Mouse (Mus musculus) kidney, adult 2 months (tissue): ENCODE data around the gene Ube2s. TPM values are rescaled to one million over a fixed set of nuclear protein-coding genes. Genes with fewer than 3 reads are reported as not detected.

Experiments used
- DNase-seq: peaks from one replicate; pipeline ENCODE4 v3.0.0; 2021
- H3K27ac ChIP-seq: fragments of 200-500 bp; 2 replicates; pipeline ENCODE4 v1.5.1; 2012; ENCODE audit warnings: low read depth, low read length, control low read depth, inconsistent platforms; ENCODE audit not compliant: insufficient read depth
- H3K27me3 ChIP-seq: fragments of 200-500 bp; replicated peaks from 2 replicates; pipeline ENCODE4 v1.6.1; 2012; ENCODE audit warnings: mild to moderate bottlenecking, moderate library complexity, low read length, inconsistent platforms; ENCODE audit not compliant: control insufficient read depth, insufficient read depth
- H3K36me3 ChIP-seq: fragments of 200-500 bp; 2 replicates; pipeline ENCODE4 v1.6.1; 2012; ENCODE audit warnings: mild to moderate bottlenecking, moderate library complexity, low read length, inconsistent platforms; ENCODE audit not compliant: control insufficient read depth, insufficient read depth
- H3K4me1 ChIP-seq: fragments of 200-500 bp; 2 replicates; pipeline ENCODE4 v1.6.1; 2011; ENCODE audit warnings: low read length; ENCODE audit not compliant: control insufficient read depth, insufficient read depth
- H3K4me3 ChIP-seq: fragments of 200-500 bp; 2 replicates; pipeline ENCODE4 v1.5.1; 2011; ENCODE audit warnings: mild to moderate bottlenecking, low read depth, low read length, control low read depth; ENCODE audit not compliant: insufficient read depth
- CTCF ChIP-seq: fragments of 200-500 bp; conservative IDR thresholded peaks from 2 replicates; pipeline ENCODE4 v1.5.1; 2011; ENCODE audit warnings: low read depth, mild to moderate bottlenecking, control low read depth, low read length, moderate library complexity, mixed read lengths; ENCODE audit not compliant: insufficient read depth, insufficient read length
- POLR2A ChIP-seq: fragments of 200-500 bp; IDR thresholded peaks from one replicate; pipeline ENCODE4 v1.6.1; 2011; ENCODE audit warnings: low read depth, low read length, control low read depth
- WGBS: fragments of 180-500 bp; shearing (Covaris S2); methylation state at CpG from one replicate; pipeline ENCODE4 v1.1.7; 2018; 5-methylcytosine and 5-hydroxymethylcytosine counted together
- polyA plus RNA-seq: library from polyadenylated mRNA; depleted of rRNA; stranded (reverse); fragments of >200 nt; gene quantifications from 2 replicates; pipeline ENCODE4 v1.2.3, GENCODE M21; 2012; rRNA removed

Gene Ube2s
- polyA plus RNA-seq, 1 experiment: 240 TPM

GRCm38 (mm10) chr7:4748321-4748720 is 64.1 kb downstream of the Ube2s start:
- H3K27me3 ChIP-seq: no peaks in the 10 kb centered on the region
- WGBS: 73% methylated on average over 4 of the region's 4 CpGs
- H3K4me3 ChIP-seq: no peak overlapping the region
- H3K27ac ChIP-seq: no peak overlapping the region
- peaks cover 5% of the 10 kb centered on the region; the same call in 1 of the 2 replicates for H3K4me1 ChIP-seq
- TF ChIP-seq CTCF: no peak
- no peak for TF ChIP-seq POLR2A
- no peak for DNase-seq
- H3K36me3 ChIP-seq: no peaks in the 10 kb centered on the region

GRCm38 (mm10) chr7:4747156-4747899 is 65.1 kb downstream of the Ube2s start:
- no peak for DNase-seq
- H3K36me3 ChIP-seq: no peaks in the 10 kb centered on the region; the same call in 1 of the 2 replicates
- H3K4me3 ChIP-seq: no peak overlapping the region
- TF ChIP-seq CTCF (no peak), POLR2A (no peak)
- peaks cover 5% of the 10 kb centered on the region; the same call in 1 of the 2 replicates for H3K4me1 ChIP-seq
- no peaks in the 10 kb centered on the region for H3K27me3 ChIP-seq
- no peak overlapping the region for H3K27ac ChIP-seq
- 79% methylated on average over 9 of the region's 9 CpGs for WGBS

- WGBS: 90% methylated on average over 22 of the region's 22 CpGs
- DNase-seq: no peak
- TF ChIP-seq POLR2A: no peak
- no peak for TF ChIP-seq CTCF
- Histone ChIP-seq H3K27me3 (no peaks in the 10 kb centered on the region), H3K36me3 (no peaks in the 10 kb centered on the region; the same call in 1 of the 2 replicates), H3K4me1 (peaks cover under 1% of the 10 kb centered on the region; the same call in 1 of the 2 replicates), H3K27ac (no peak overlapping the region), H3K4me3 (no peak overlapping the region)
Observed at GRCm38 (mm10) chr7:4746326-4746980, 65.9 kb downstream of the Ube2s start.

DNA sequence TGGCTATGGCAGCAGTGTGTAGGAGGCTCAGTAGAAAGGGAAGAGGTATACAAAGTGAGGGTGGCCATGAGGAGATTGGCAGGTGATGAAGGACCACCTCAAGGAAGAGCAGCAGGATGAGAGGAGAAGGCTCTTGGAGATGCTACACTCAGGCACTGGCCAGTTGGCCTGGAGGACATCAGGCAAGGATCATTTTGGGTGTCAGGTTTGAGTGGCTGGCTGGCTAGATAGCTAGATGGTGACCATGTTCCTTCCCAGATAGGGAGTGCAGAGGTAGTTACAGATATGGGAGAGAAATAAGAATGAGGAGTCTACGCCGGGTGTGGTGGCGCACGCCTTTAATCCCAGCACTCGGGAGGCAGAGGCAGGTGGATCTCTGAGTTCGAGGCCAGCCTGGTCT is 67.5 kb downstream of the Ube2s start:
- no peak for DNase-seq
- Histone ChIP-seq H3K4me1 (peaks cover 3% of the 10 kb centered on the region; the same call in 1 of the 2 replicates), H3K27me3 (no peaks in the 10 kb centered on the region), H3K36me3 (no peaks in the 10 kb centered on the region; the same call in 1 of the 2 replicates), H3K27ac (no peak overlapping the region), H3K4me3 (no peak overlapping the region)
- no peak for TF ChIP-seq CTCF
- no peak for TF ChIP-seq POLR2A
- 96% methylated on average over 6 of the region's 6 CpGs for WGBS

Other genes starting within 250 kb of the Ube2s start
- 0.22 and 0.24 TPM in 2 replicates for gene Ptprh, start 208.5 kb downstream of the Ube2s start, polyA plus RNA-seq
- 83.0 and 86.5 TPM in 2 replicates for gene Tmem86b, start 181.2 kb downstream of the Ube2s start, polyA plus RNA-seq
- 103 and 109 TPM in 2 replicates for gene Ppp6r1, start 153.6 kb downstream of the Ube2s start, polyA plus RNA-seq
- gene Hspbp1, start 127.5 kb downstream of the Ube2s start, polyA plus RNA-seq: 36.6 and 39.4 TPM in 2 replicates
- 1.7 and 2.3 TPM in 2 replicates for gene Brsk1, start 122.0 kb downstream of the Ube2s start, polyA plus RNA-seq
- gene Tmem150b, start 87.3 kb downstream of the Ube2s start, polyA plus RNA-seq: 0.57 and 0.59 TPM in 2 replicates
- gene Kmt5c, start 72.5 kb downstream of the Ube2s start, polyA plus RNA-seq: 83.2 and 101 TPM in 2 replicates
- gene Cox6b2, start 59.5 kb downstream of the Ube2s start, polyA plus RNA-seq: 62.7 and 84.5 TPM in 2 replicates
- 0.08 and 0.09 TPM in 2 replicates for gene Fam71e2, start 41.3 kb downstream of the Ube2s start, polyA plus RNA-seq
- gene Il11, start 29.7 kb downstream of the Ube2s start, polyA plus RNA-seq: 0.13 and 0.24 TPM in 2 replicates
- 0.31 TPM in 1 of 2 replicates, not detected in the other for gene Tmem190, start 29.7 kb downstream of the Ube2s start, polyA plus RNA-seq
- 57.8 and 87.8 TPM in 2 replicates for gene Tmem238, start 22.9 kb downstream of the Ube2s start, polyA plus RNA-seq
- gene Rpl28, start 19.7 kb downstream of the Ube2s start, polyA plus RNA-seq: 340 and 597 TPM in 2 replicates
- gene Shisa7, start 32.1 kb upstream of the Ube2s start, polyA plus RNA-seq: 14.1 and 17.3 TPM in 2 replicates
- gene Isoc2b, start 57.7 kb upstream of the Ube2s start, polyA plus RNA-seq: 41.1 and 47.9 TPM in 2 replicates
- gene Isoc2a, start 64.6 kb upstream of the Ube2s start, polyA plus RNA-seq: 174 and 182 TPM in 2 replicates
- 0.16 TPM in 1 of 2 replicates, not detected in the other for gene Gm36210, start 93.9 kb upstream of the Ube2s start, polyA plus RNA-seq
- gene Zfp628, start 102.6 kb upstream of the Ube2s start, polyA plus RNA-seq: 12.6 and 14.4 TPM in 2 replicates
- 5.5 and 5.7 TPM in 2 replicates for gene Nat14, start 109.4 kb upstream of the Ube2s start, polyA plus RNA-seq
- gene Ssc5d, start 113.2 kb upstream of the Ube2s start, polyA plus RNA-seq: 1.8 and 2.1 TPM in 2 replicates
- 0.11 and 1.6 TPM in 2 replicates for gene Sbk2, start 151.8 kb upstream of the Ube2s start, polyA plus RNA-seq
- gene Sbk3, start 158.6 kb upstream of the Ube2s start, polyA plus RNA-seq: 0.14 and 0.19 TPM in 2 replicates
- gene Zfp579, start 183.6 kb upstream of the Ube2s start, polyA plus RNA-seq: 49.9 and 55.2 TPM in 2 replicates
- gene Zfp524, start 201.8 kb upstream of the Ube2s start, polyA plus RNA-seq: 35.7 and 49.6 TPM in 2 replicates
- 25.4 and 27.5 TPM in 2 replicates for gene Fiz1, start 202.1 kb upstream of the Ube2s start, polyA plus RNA-seq
- gene Gm44973, start 202.9 kb upstream of the Ube2s start, polyA plus RNA-seq: 0.14 TPM in 1 of 2 replicates, not detected in the other
- gene Zfp865, start 207.8 kb upstream of the Ube2s start, polyA plus RNA-seq: 21.3 and 25.1 TPM in 2 replicates
- 2.3 and 3.0 TPM in 2 replicates for gene Ccdc106, start 208.0 kb upstream of the Ube2s start, polyA plus RNA-seq
- gene 4632433K11Rik, start 221.5 kb upstream of the Ube2s start, polyA plus RNA-seq: not detected in 2 replicates
- 6.4 and 6.8 TPM in 2 replicates for gene Zfp784, start 225.9 kb upstream of the Ube2s start, polyA plus RNA-seq
- gene Zfp580, start 238.9 kb upstream of the Ube2s start, polyA plus RNA-seq: 17.0 and 17.1 TPM in 2 replicates
- gene U2af2, start 249.6 kb upstream of the Ube2s start, polyA plus RNA-seq: 132 and 153 TPM in 2 replicates